In the genomic region with DNA sequence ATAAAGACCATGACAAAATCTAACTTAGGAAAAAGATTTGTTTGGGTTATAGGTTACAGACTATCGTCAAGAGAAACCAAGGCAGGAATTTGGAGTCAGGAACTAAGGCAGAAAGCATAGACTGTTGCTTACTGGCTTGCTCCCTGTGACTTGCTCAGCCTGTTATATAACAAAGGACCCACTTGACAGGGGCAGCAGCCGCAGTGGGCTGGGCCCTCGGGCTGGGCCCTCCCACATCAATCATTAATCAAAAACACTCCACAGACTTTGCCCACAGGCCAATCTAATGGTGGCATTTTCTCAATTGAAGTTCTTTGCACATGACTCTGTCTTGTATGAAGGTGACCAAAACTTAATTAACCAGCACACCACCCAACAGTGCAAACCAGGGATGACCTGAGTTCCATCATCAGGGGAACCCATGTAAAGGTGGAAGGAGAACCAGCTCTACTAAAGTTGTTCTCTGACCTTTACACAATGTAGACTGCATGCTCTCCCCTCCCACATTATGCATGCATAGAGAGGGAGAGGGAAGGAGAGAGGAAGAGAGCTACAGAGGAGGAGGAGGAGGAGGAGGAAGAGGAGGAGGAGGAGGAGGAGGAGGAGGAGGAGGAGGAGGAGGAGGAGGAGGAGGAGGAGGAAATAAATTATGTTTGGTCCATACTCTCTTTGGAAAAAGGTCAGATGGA, we compare ENCODE assay signal across 27 mouse cellular contexts. TPM values are rescaled to one million over a fixed set of nuclear protein-coding genes. Genes with fewer than 3 reads are reported as not detected.
A peak's percentile ranks its signal among the peaks of the same experiment; 100 is the strongest.
DNase-seq lines count a peak whose midpoint lies in the region; ATAC-seq and TF ChIP-seq lines count a peak whose summit lies in the region.
"Had no signal": no experiment of that assay in that cellular context is flagged by ENCODE, and none has a peak within 500 bp of the region (broad histone marks: within the 10 kb centered on the region; RNA-seq: fewer than 3 reads in every experiment).

No protein-coding gene starts in this region.

- WGBS in intestine, embryonic 16.5 days = 47% methylated on average over 3 of the region's 3 CpGs
- 32% methylated on average over 3 of the region's 3 CpGs for WGBS in kidney, adult 2 months
- 52% methylated on average over 3 of the region's 3 CpGs for WGBS in kidney, postnatal 0 days

- no peak overlapping the region for H3K27ac ChIP-seq in intestine, embryonic 16.5 days (ENCODE audit: low read length)
- 0 out of 2 replicates have a peak overlapping the region, but pooled peaks have one; percentile 78 for H3K27ac ChIP-seq in kidney, adult 2 months (ENCODE audit: insufficient read depth, low read depth, low read length)
- no peak overlapping the region for H3K27ac ChIP-seq in kidney, postnatal 0 days
- H3K27ac ChIP-seq: forebrain, embryonic 13.5 days; hindbrain, embryonic 14.5 days; left cerebral cortex, adult 2 months; limb, embryonic 12.5 days; stomach, postnatal 0 days had no signal

- no peaks in the 10 kb centered on the region for H3K9me3 ChIP-seq in intestine, embryonic 16.5 days (ENCODE audit: control insufficient read depth, low read length)
- H3K9me3 ChIP-seq in kidney, postnatal 0 days (replicated peaks; ENCODE audit: low read length) = no peaks in the 10 kb centered on the region
- H3K9me3 ChIP-seq: forebrain, embryonic 13.5 days; limb, embryonic 12.5 days had no signal

- TF ChIP-seq CTCF in kidney, adult 2 months (conservative IDR thresholded peaks at IDR 0.05; ENCODE audit: insufficient read depth, insufficient read length, low read depth, low read length) = no peak
- TF ChIP-seq CTCF in kidney, postnatal 0 days (IDR thresholded peaks at IDR 0.05; ENCODE audit: low read depth) = no peak

- H3K4me3 ChIP-seq in intestine, embryonic 16.5 days (ENCODE audit: low read length) = no peak overlapping the region
- H3K4me3 ChIP-seq in kidney, adult 2 months (ENCODE audit: insufficient read depth, low read depth, low read length) = no peak overlapping the region
- no peak overlapping the region for H3K4me3 ChIP-seq in kidney, postnatal 0 days (replicated peaks; ENCODE audit: low read depth, low read length)
- H3K4me3 ChIP-seq: forebrain, embryonic 13.5 days; left cerebral cortex, adult 2 months; limb, embryonic 12.5 days had no signal

- H3K36me3 ChIP-seq in intestine, embryonic 16.5 days (ENCODE audit: control insufficient read depth, insufficient read depth, low read length) = no peaks in the 10 kb centered on the region
- no peaks in the 10 kb centered on the region for H3K36me3 ChIP-seq in kidney, adult 2 months (ENCODE audit: control insufficient read depth, insufficient read depth, low read length)
- H3K36me3 ChIP-seq in kidney, postnatal 0 days (ENCODE audit: insufficient read depth, low read length) = no peaks in the 10 kb centered on the region
- H3K36me3 ChIP-seq: limb, embryonic 12.5 days had no signal

- peak; percentile 87 for ATAC-seq in intestine, embryonic 16.5 days
- peak; percentile 67; the same call in 1 of the 2 replicates for ATAC-seq in kidney, postnatal 0 days (replicated peaks; ENCODE audit: low FRiP score, low read depth)
- ATAC-seq: activated CD4-positive, CD25-positive, alpha-beta regulatory T cell, adult 4 months; CD4-positive, CD25-positive, alpha-beta regulatory T cell, adult 4 months; forebrain, embryonic 13.5 days; midbrain, embryonic 16.5 days had no signal

- H3K9ac ChIP-seq in intestine, embryonic 16.5 days (ENCODE audit: low read depth, low read length) = no peak overlapping the region
- H3K9ac ChIP-seq in kidney, postnatal 0 days (ENCODE audit: low read depth, low read length) = no peak overlapping the region
- H3K9ac ChIP-seq: forebrain, embryonic 13.5 days; hindbrain, embryonic 14.5 days; limb, embryonic 12.5 days had no signal

- H3K27me3 ChIP-seq in intestine, embryonic 16.5 days (replicated peaks; ENCODE audit: control insufficient read depth, insufficient read depth, low read length) = no peaks in the 10 kb centered on the region
- no peaks in the 10 kb centered on the region for H3K27me3 ChIP-seq in kidney, adult 2 months (replicated peaks; ENCODE audit: control insufficient read depth, insufficient read depth, low read length)
- no peaks in the 10 kb centered on the region for H3K27me3 ChIP-seq in kidney, postnatal 0 days (ENCODE audit: insufficient read depth, low read length)
- H3K27me3 ChIP-seq: forebrain, embryonic 13.5 days had no signal

- peak; percentile 75 for DNase-seq in kidney, adult 2 months
- peak; percentile 2 for DNase-seq in kidney, postnatal 0 days (ENCODE audit: low spot score)
- peak; percentile 10 to 20 for DNase-seq in kidney, postnatal 4 days
- no peak for DNase-seq in layer of hippocampus, postnatal 36 days
- no peak for DNase-seq in T-cell, adult 2 months (ENCODE audit: low spot score)
- DNase-seq in cerebellum, adult 18-20 months = no peak
- DNase-seq: adrenal gland, adult 2 months; cerebellum, adult 9-10 months; cerebellum, postnatal 36 days; gastrocnemius, postnatal 10 days; heart, adult 11 months; lung, postnatal 36 days; right cerebral cortex, postnatal 4 days; thymus, adult 2 months; thymus, postnatal 4 days had no signal

- no peaks in the 10 kb centered on the region for H3K4me1 ChIP-seq in intestine, embryonic 16.5 days (ENCODE audit: control insufficient read depth, insufficient read depth, low read length)
- 0 out of 2 replicates have a peak, but pooled peaks cover 4% of the 10 kb centered on the region for H3K4me1 ChIP-seq in kidney, adult 2 months (ENCODE audit: control insufficient read depth, insufficient read depth, low read length)
- no peaks in the 10 kb centered on the region for H3K4me1 ChIP-seq in kidney, postnatal 0 days (replicated peaks; ENCODE audit: insufficient read depth, low read length)
- H3K4me1 ChIP-seq: forebrain, embryonic 13.5 days; limb, embryonic 12.5 days had no signal

- no peak for TF ChIP-seq POLR2A in kidney, adult 2 months (IDR thresholded peaks at IDR 0.05; ENCODE audit: low read depth, low read length)

- no peak overlapping the region for H3K4me2 ChIP-seq in intestine, embryonic 16.5 days (ENCODE audit: low read depth, low read length)
- H3K4me2 ChIP-seq in kidney, postnatal 0 days (ENCODE audit: low read length) = no peak overlapping the region
- H3K4me2 ChIP-seq: forebrain, embryonic 13.5 days; heart, embryonic 11.5 days; hindbrain, embryonic 14.5 days; limb, embryonic 12.5 days; liver, embryonic 11.5 days; midbrain, embryonic 11.5 days had no signal

RNA-seq across cellular contexts. Expression of gene Map3k15, which starts 17.0 kb away (rescaled TPM):
- 0.24 and 0.33 TPM in 2 replicates for polyA plus RNA-seq in intestine, embryonic 16.5 days (2015; fragmentation: Nextera tagmentation; extraction: Ambion mirVana)
- polyA plus RNA-seq in kidney, adult 2 months (2012; rRNA removed) = 10.9 and 11.3 TPM in 2 replicates
- 0.82 and 0.95 TPM in 2 replicates for polyA plus RNA-seq in kidney, postnatal 0 days (2015; fragmentation: Nextera tagmentation; extraction: Ambion mirVana)
- 1 to 10 TPM; 1.8 TPM for total RNA-seq in layer of hippocampus, postnatal 36 days (2021)

Comparison
In these comparisons a context has a peak if more than half of its experiments do, and no peak if none do; other contexts are left out.
1. DNase-seq: peak in kidney, adult 2 months (single experiment), kidney, postnatal 0 days (single experiment) and kidney, postnatal 4 days (2 of 2); none in layer of hippocampus, postnatal 36 days (0 of 2), T-cell, adult 2 months (single experiment) and cerebellum, adult 18-20 months (0 of 2).